Mouse (Mus musculus) heart, embryonic 14.5 days (tissue): ENCODE data around the gene Eif2b4. TPM values are rescaled to one million over a fixed set of nuclear protein-coding genes. Genes with fewer than 3 reads are reported as not detected.

Source experiments
- ATAC-seq: fragments of 200-750 bp; cut with Nextera tagmentation; 2 replicates; pipeline ENCODE4 v1.8.0; 2017; ENCODE audit warnings: low read depth, moderate TSS enrichment; ENCODE audit not compliant: insufficient number of reproducible peaks, insufficient read depth, low FRiP score
- H3K27ac ChIP-seq, 2 experiments: fragments of 200-500 bp in 1 of 2; fragments of 300-500 bp in 1 of 2; sonication (generic) in 1 of 2; replicated peaks in 1 of 2; 2 replicates each; pipeline ENCODE4 v1.5.1; 2012 to 2014; ENCODE audit warnings: low read depth in 2 of 2, low read length in 2 of 2, control low read depth in 1 of 2, mild to moderate bottlenecking in 1 of 2, mixed read lengths in 1 of 2; ENCODE audit not compliant: control insufficient read depth in 1 of 2, insufficient read depth in 1 of 2
- H3K27me3 ChIP-seq: fragments of 300-500 bp; sonication (generic); 2 replicates; pipeline ENCODE4 v1.6.1; 2014; ENCODE audit warnings: mild to moderate bottlenecking, low read length, control low read depth; ENCODE audit not compliant: control insufficient read depth, insufficient read depth
- H3K36me3 ChIP-seq: fragments of 300-500 bp; sonication (generic); 2 replicates; pipeline ENCODE4 v1.6.1; 2014; ENCODE audit warnings: mild to moderate bottlenecking, control low read depth, low read length, mixed read lengths; ENCODE audit not compliant: control insufficient read depth, insufficient read depth
- H3K4me1 ChIP-seq, 2 experiments: fragments of 200-500 bp in 1 of 2; fragments of 300-500 bp in 1 of 2; sonication (generic) in 1 of 2; 2 replicates each; pipeline ENCODE4 v1.6.1; 2012 to 2014; ENCODE audit warnings: low read length in 2 of 2, control low read depth in 1 of 2, mixed read lengths in 1 of 2; ENCODE audit not compliant: control insufficient read depth in 2 of 2, insufficient read depth in 2 of 2
- H3K4me2 ChIP-seq: fragments of 300-500 bp; sonication (generic); 2 replicates; pipeline ENCODE4 v1.6.1; 2014; ENCODE audit warnings: mild to moderate bottlenecking, low read length
- H3K4me3 ChIP-seq, 2 experiments: fragments of 200-500 bp in 1 of 2; fragments of 300-500 bp in 1 of 2; sonication (generic) in 1 of 2; 2 replicates each; pipeline ENCODE4 v1.5.1; 2012 to 2014; ENCODE audit warnings: low read length in 2 of 2, mild to moderate bottlenecking in 2 of 2, control low read depth in 1 of 2, low read depth in 1 of 2, moderate library complexity in 1 of 2; ENCODE audit not compliant: control insufficient read depth in 1 of 2, insufficient read depth in 1 of 2
- H3K9ac ChIP-seq: fragments of 300-500 bp; sonication (generic); 2 replicates; pipeline ENCODE4 v1.6.1; 2014; ENCODE audit warnings: mild to moderate bottlenecking, low read length
- H3K9me3 ChIP-seq: fragments of 300-500 bp; sonication (generic); 2 replicates; pipeline ENCODE4 v1.6.1; 2016; ENCODE audit warnings: low read length, control low read depth; ENCODE audit not compliant: control insufficient read depth
- WGBS: fragments of 180-500 bp; shearing (Covaris S2); extraction: QIAGEN DNeasy Blood & Tissue Kit; methylation state at CpG from one replicate; pipeline ENCODE4 v1.1.7; 2014; 5-methylcytosine and 5-hydroxymethylcytosine counted together
- polyA plus RNA-seq: library from polyadenylated mRNA; unstranded; fragments of >200 nt; fragmentation: Nextera tagmentation; extraction: Ambion mirVana; gene quantifications from 2 replicates; pipeline ENCODE4 v1.2.1, GENCODE M21; 2014

The Eif2b4 gene
- polyA plus RNA-seq, 1 experiment from 2014 or later: 50.7 TPM

- Histone ChIP-seq H3K27ac (peak overlapping the region; percentile 85 to 87), H3K4me1 (peaks cover 4 to 19% of the 10 kb centered on the region in 2 experiments; a peak in 3 of 4 replicates), H3K36me3 (peaks cover 75% of the 10 kb centered on the region), H3K27me3 (no peaks in the 10 kb centered on the region), H3K4me2 (peak overlapping the region; percentile 82), H3K9me3 (no peaks in the 10 kb centered on the region), H3K9ac (peak overlapping the region; percentile 90), H3K4me3 (peak overlapping the region; percentile 71 to 98)
- peak; percentile 56 for ATAC-seq
- WGBS: 12% methylated on average over 42 of the region's 42 CpGs
These were observed 938 bp downstream of the Eif2b4 start for GRCm38 (mm10) chr5:31192045-31192938.

- Histone ChIP-seq H3K36me3 (peaks cover 63% of the 10 kb centered on the region), H3K4me1 (peaks cover 4 to 19% of the 10 kb centered on the region in 2 experiments; a peak in 3 of 4 replicates), H3K27me3 (no peaks in the 10 kb centered on the region), H3K4me2 (no peak overlapping the region), H3K27ac (no peak overlapping the region), H3K9me3 (no peaks in the 10 kb centered on the region), H3K9ac (no peak overlapping the region), H3K4me3 (no peak overlapping the region)
- no peak for ATAC-seq
- 86% methylated on average over 9 of the region's 9 CpGs for WGBS
These were observed 3.0 kb downstream of the Eif2b4 start for GRCm38 (mm10) chr5:31190201-31190600.

GRCm38 (mm10) chr5:31188223-31188840 is 4.9 kb downstream of the Eif2b4 start:
- no peaks in the 10 kb centered on the region for H3K27me3 ChIP-seq
- 76% methylated on average over 4 of the region's 4 CpGs for WGBS
- H3K36me3 ChIP-seq: peaks cover 50% of the 10 kb centered on the region
- no peak overlapping the region for H3K4me2 ChIP-seq
- no peak overlapping the region for H3K4me3 ChIP-seq
- no peak overlapping the region for H3K9ac ChIP-seq
- H3K4me1 ChIP-seq: peaks cover 4 to 11% of the 10 kb centered on the region in 2 experiments; a peak in 3 of 4 replicates
- no peak for ATAC-seq
- H3K9me3 ChIP-seq: no peaks in the 10 kb centered on the region
- H3K27ac ChIP-seq: no peak overlapping the region

GRCm38 (mm10) chr5:31183678-31184077 is 9.6 kb downstream of the Eif2b4 start:
- Histone ChIP-seq H3K27me3 (no peaks in the 10 kb centered on the region), H3K4me3 (no peak overlapping the region), H3K36me3 (peaks cover 23% of the 10 kb centered on the region), H3K27ac (no peak overlapping the region), H3K9ac (no peak overlapping the region), H3K4me1 (peaks cover 0 to 7% of the 10 kb centered on the region in 2 experiments; a peak in 2 of 4 replicates), H3K4me2 (no peak overlapping the region), H3K9me3 (no peaks in the 10 kb centered on the region)
- ATAC-seq: no peak
- 37% methylated on average over 4 of the region's 4 CpGs for WGBS

- ATAC-seq: no peak
- no peak overlapping the region; a peak in 1 of 4 replicates for H3K27ac ChIP-seq
- peak overlapping the region in 1 of 2 experiments; percentile 82; a peak in 1 of 4 replicates for H3K4me3 ChIP-seq
- H3K4me1 ChIP-seq: peaks cover 0 to 8% of the 10 kb centered on the region in 2 experiments; a peak in 2 of 4 replicates
- no peaks in the 10 kb centered on the region for H3K9me3 ChIP-seq
- 88% methylated on average over 9 of the region's 9 CpGs for WGBS
- H3K27me3 ChIP-seq: no peaks in the 10 kb centered on the region
- H3K9ac ChIP-seq: no peak overlapping the region
- 0 out of 2 replicates have a peak overlapping the region, but pooled peaks have one; percentile 67 for H3K4me2 ChIP-seq
- no peaks in the 10 kb centered on the region for H3K36me3 ChIP-seq
These were observed 12.0 kb downstream of the Eif2b4 start for GRCm38 (mm10) chr5:31181183-31181770.

- ATAC-seq: peak; percentile 98
- peak within 1 kb of the TSS; percentile 97 for H3K4me2 ChIP-seq
- peak within 1 kb of the TSS; percentile 79 for H3K9ac ChIP-seq
- no peaks in the 10 kb centered on the region for H3K9me3 ChIP-seq
- H3K27ac ChIP-seq: peak within 1 kb of the TSS; percentile 93 to 98
- no peaks in the 10 kb centered on the region for H3K27me3 ChIP-seq
- peaks cover 0 to 8% of the 10 kb centered on the region in 2 experiments; a peak in 2 of 4 replicates for H3K4me1 ChIP-seq
- under 1% methylated on average over 59 of the region's 59 CpGs for WGBS
- no peaks in the 10 kb centered on the region for H3K36me3 ChIP-seq
- H3K4me3 ChIP-seq: peak within 1 kb of the TSS; percentile 74 to 82
These were observed 13.2 kb downstream of the Eif2b4 start, which contains the start of the genes Gm29609 and Gtf3c2 for GRCm38 (mm10) chr5:31179766-31180630. Gm29609 (minus strand) TSS chr5:31179911. Gtf3c2 (minus strand) TSS chr5:31180144.
